Mouse (Mus musculus) limb, embryonic 10.5 days (tissue): ENCODE measurements at regions not wholly inside any gene's neighbourhood (a gene's known extent, or its start where the extent isn't known, plus 50 kb on each side); places are given as distances from the start of the nearest gene placed in this dataset.

Source experiments
- DNase-seq: peaks from one replicate; pipeline ENCODE4 v3.0.0-alpha.2; 2017; ENCODE audit warnings: low spot score
- H3K27ac ChIP-seq: fragments of 300-500 bp; sonication (generic); 2 replicates; pipeline ENCODE4 v1.5.1; 2016; ENCODE audit warnings: mild to moderate bottlenecking
- H3K27me3 ChIP-seq: fragments of 300-500 bp; sonication (generic); 2 replicates; pipeline ENCODE4 v1.6.1; 2016; ENCODE audit warnings: low read depth, mild to moderate bottlenecking; ENCODE audit not compliant: poor library complexity, severe bottlenecking
- H3K36me3 ChIP-seq: fragments of 300-500 bp; sonication (generic); 2 replicates; pipeline ENCODE4 v1.6.1; 2016; ENCODE audit warnings: mild to moderate bottlenecking, moderate library complexity
- H3K4me1 ChIP-seq: fragments of 300-500 bp; sonication (generic); 2 replicates; pipeline ENCODE4 v1.6.1; 2016
- H3K4me3 ChIP-seq: fragments of 300-500 bp; sonication (generic); 2 replicates; pipeline ENCODE4 v1.5.1; 2016; ENCODE audit warnings: mild to moderate bottlenecking, moderate library complexity
- H3K9me3 ChIP-seq: fragments of 300-500 bp; sonication (generic); replicated peaks from 2 replicates; pipeline ENCODE4 v1.6.1; 2016; ENCODE audit warnings: mild to moderate bottlenecking
- WGBS: fragments of 180-500 bp; shearing (Covaris S2); methylation state at CpG from one replicate; pipeline ENCODE4 v1.1.7; 2016; 5-methylcytosine and 5-hydroxymethylcytosine counted together

DNA sequence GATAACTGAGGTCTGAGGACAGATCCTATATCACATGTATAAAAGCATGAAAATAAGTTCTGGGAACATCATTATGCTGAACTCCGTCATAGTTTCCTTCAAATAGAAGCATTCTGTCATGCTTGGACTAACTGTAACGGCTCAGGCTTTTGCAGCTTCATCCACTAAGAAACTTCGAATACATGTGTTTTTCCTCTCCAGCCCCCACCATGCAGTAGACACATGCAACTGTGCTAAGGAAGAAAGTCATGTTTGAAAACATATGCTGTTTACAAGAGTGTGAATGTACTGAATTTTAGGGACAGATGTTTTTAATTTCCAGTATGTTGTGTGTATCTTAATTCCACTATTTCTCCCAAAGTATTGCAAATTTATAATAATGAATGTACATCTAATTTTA is 219.5 kb downstream of the Ptprc start:
- Histone ChIP-seq H3K9me3 (no peaks in the 10 kb centered on the region), H3K27ac (no peak overlapping the region), H3K4me1 (peaks cover 15% of the 10 kb centered on the region), H3K27me3 (no peaks in the 10 kb centered on the region), H3K4me3 (no peak overlapping the region), H3K36me3 (peaks cover 42% of the 10 kb centered on the region)
- DNase-seq, result no peak
- WGBS, result 88% methylated on average over 3 of the region's 3 CpGs

DNA sequence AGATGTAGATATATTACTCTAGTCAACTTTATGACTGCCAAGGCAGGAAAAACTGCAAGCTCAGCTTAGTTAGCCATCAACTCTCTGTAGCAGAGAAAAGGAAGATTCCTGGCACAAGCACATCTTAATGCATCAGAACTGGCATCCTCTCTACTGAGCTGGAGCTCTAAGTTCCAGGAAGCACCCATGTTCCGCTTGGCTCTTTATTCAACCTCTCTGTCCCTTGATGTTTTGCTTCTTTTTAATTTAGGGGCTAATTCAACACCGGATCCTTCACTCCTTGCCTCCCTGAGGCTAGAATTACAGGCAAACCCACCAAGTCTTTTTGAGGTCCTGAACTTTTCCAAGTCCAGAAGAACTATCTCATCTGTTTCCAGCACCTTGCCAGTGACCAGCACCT is 220.4 kb downstream of the Ptprc start:
- Histone ChIP-seq H3K4me3 (no peak overlapping the region), H3K9me3 (no peaks in the 10 kb centered on the region), H3K27me3 (no peaks in the 10 kb centered on the region), H3K36me3 (peaks cover 35% of the 10 kb centered on the region), H3K27ac (no peak overlapping the region), H3K4me1 (peaks cover 15% of the 10 kb centered on the region)
- DNase-seq, result no peak
- 76% methylated on average over 2 of the region's 2 CpGs for WGBS

DNA sequence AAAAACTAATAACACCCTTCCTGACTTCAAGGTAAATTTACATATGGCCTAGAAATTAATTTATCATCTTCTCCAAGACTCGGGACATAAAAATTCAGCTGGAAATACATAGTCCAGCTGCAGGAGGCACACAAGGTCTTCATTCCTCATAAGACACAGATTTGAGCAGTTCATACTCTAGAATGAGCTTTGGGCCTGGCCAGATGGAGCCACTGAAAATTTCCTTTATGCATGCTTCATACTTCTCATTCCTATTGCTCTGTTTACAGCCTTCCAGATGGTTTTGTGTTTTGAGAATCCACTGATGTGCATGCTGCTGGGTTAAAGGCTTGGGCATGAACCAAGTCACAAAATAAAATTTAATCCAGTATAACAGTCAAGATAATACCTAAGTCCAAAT is 222.1 kb downstream of the Ptprc start:
- peaks cover 39% of the 10 kb centered on the region for H3K36me3 ChIP-seq
- 90% methylated on average over 1 of the region's 1 CpGs for WGBS
- no peak overlapping the region for H3K4me3 ChIP-seq
- DNase-seq, result no peak
- H3K4me1 ChIP-seq, result peaks cover 15% of the 10 kb centered on the region
- no peaks in the 10 kb centered on the region for H3K9me3 ChIP-seq
- H3K27ac ChIP-seq, result no peak overlapping the region
- no peaks in the 10 kb centered on the region for H3K27me3 ChIP-seq

DNA sequence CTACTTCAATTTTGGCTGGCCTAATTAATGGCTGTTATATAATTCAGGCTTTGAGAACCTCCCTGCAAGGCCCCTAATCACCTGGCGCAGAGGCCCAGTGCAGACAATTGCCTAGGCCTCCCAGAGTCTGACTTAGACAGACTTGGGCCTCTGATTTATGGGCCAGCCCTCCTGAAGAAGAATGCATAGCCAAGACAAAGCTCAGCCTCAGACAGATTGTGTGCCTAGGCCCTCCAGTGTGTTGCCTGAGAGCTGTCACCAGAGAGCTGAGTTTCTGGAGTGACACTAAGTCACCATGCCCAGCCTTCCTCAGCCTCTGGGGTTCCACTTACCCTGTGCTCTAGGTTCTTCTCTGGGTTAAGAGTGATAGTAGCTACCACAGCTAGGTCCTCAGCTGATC is 222.7 kb downstream of the Ptprc start:
- WGBS, result 56% methylated on average over 1 of the region's 1 CpGs
- H3K36me3 ChIP-seq, result peaks cover 39% of the 10 kb centered on the region

DNA sequence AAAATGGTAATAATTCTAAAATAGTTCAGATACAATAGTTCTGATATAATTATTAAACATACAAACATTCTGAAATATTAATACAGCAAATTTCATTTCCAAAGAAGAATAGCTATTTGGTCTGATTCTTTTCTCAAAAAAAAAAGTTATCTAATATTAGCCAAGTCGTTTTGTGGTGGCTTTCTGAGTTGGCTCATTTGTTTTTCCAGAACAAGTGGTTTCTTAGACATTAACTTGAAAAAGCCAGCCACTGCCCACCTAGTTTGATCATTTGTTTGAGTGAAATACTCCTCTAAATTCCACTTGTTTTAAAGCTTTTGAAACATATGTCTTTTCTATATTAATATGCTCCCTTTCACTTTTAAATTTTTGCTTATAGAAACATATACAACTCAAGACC is 227.6 kb downstream of the Ptprc start:
- Histone ChIP-seq H3K27me3 (no peaks in the 10 kb centered on the region), H3K4me1 (peaks cover 6% of the 10 kb centered on the region), H3K4me3 (no peak overlapping the region), H3K36me3 (peaks cover 56% of the 10 kb centered on the region), H3K9me3 (no peaks in the 10 kb centered on the region), H3K27ac (no peak overlapping the region)
- DNase-seq, result no peak
- whole genome bisulfite sequencing, result 73% methylated on average over 1 of the region's 1 CpGs

More for the DNA sequence above, 222.7 kb downstream of the Ptprc start:
- Histone ChIP-seq H3K4me1 (peaks cover 15% of the 10 kb centered on the region), H3K27ac (peak overlapping the region; percentile 31; the same call in 1 of the 2 replicates), H3K27me3 (no peaks in the 10 kb centered on the region), H3K4me3 (no peak overlapping the region), H3K9me3 (no peaks in the 10 kb centered on the region)
- DNase-seq, result no peak

DNA sequence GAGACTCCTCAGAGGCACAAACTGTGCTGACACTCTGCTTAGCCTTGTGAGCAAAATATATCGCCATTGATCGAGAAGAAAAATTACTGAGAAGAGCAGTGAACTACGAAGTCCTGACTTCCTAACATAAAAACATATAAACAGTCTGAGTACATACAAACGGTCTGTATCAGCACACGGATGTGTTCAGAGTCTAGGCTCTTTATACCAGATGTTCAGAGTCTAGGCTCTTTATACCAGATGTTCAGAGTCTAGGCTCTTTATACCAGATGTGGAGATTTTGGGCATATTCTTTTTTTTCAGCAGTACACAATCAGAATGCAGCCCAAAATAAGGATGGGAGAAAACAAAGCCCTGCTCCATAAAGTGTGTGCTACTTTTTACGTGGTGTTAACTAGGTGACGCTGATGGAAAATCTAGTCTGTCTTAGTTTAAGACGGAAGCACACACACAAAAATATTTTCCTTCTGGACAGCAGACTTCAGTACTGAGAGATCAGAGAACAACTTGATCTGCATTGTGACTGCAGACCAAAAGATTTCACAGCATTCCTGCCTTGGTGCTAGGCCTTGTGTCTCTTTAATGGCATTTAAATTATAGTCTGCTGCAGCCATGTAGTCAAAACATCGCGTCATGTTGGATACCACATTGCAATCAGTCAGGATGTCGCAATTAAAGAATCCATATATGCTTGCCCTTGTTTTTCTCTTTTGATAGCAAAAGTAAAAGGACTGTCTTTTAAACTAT is 233.6 kb downstream of the Ptprc start:
- no peaks in the 10 kb centered on the region for H3K9me3 ChIP-seq
- DNase-seq, result no peak
- H3K27ac ChIP-seq, result no peak overlapping the region
- H3K27me3 ChIP-seq, result no peaks in the 10 kb centered on the region
- 74% methylated on average over 11 of the region's 11 CpGs for WGBS
- no peak overlapping the region for H3K4me3 ChIP-seq
- H3K36me3 ChIP-seq, result peaks cover 69% of the 10 kb centered on the region
- peaks cover 12% of the 10 kb centered on the region for H3K4me1 ChIP-seq

DNA sequence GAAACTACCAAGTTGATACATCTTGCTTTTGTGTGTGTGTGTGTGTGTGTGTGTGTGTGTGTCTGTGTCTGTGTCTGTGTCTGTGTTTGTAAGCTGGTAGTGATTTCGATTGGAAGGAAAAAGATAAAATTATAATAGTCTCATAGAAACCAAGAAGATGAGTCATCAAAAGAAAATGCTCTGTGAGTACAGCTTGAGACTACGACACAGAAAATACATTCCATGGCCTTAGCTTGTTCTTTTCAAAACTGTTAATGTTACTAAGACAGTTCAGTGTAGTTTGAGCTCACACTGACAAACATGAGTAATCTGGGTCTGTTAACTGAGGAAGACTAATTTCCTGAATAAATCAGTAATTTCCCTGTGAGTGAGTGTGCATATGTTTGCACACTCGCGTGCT is 239.8 kb downstream of the Ptprc start:
- H3K36me3 ChIP-seq, result peaks cover 78% of the 10 kb centered on the region
- H3K27me3 ChIP-seq, result no peaks in the 10 kb centered on the region
- no peak for DNase-seq
- peaks cover 10% of the 10 kb centered on the region for H3K4me1 ChIP-seq
- H3K27ac ChIP-seq, result no peak overlapping the region
- WGBS, result 87% methylated on average over 4 of the region's 4 CpGs
- H3K9me3 ChIP-seq, result no peaks in the 10 kb centered on the region
- no peak overlapping the region for H3K4me3 ChIP-seq

DNA sequence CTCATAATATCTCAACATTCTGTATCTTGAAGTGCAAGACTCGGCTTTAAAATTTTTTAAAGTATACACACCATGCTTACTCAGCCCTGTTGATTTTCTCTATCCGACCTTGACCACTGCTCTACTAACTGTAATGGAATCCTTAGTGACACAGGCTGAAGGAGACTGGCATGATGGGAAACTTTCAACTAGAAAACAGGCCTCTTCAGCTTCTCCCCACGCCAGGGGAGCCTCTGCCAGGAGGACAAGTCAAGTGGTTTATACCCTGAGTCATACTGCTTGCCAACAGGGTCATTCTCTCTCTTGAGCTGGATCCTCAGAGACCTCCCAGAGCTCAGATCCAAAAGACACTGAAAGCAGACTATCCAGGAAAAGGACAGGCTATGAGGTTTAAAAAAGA is 245.7 kb downstream of the Ptprc start:
- no peak for DNase-seq
- Histone ChIP-seq H3K4me3 (no peak overlapping the region), H3K36me3 (peaks cover 63% of the 10 kb centered on the region), H3K27me3 (no peaks in the 10 kb centered on the region), H3K27ac (no peak overlapping the region), H3K4me1 (peaks cover 22% of the 10 kb centered on the region), H3K9me3 (no peaks in the 10 kb centered on the region)
- WGBS, result 90% methylated on average over 3 of the region's 3 CpGs

DNA sequence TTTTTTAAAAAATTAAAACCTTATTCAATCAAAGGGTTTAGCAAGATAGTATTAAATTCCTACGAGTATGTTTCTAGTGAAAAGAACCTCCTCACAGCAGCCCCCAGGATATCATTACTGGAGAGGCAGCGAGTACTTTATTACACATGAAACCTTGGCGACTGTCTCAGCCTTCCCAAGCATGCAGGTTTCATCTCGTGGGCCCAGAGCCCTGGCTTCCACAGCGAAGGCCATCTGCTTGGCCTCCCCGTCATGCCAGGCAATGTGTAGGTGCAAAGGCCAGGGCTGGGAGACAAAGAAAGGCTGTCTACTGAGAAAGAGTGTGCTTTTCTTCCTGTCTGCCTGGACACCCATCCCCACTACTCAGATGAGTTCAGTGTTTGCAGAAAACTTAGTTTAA is 247.0 kb downstream of the Ptprc start:
- Histone ChIP-seq H3K27me3 (no peaks in the 10 kb centered on the region), H3K4me3 (no peak overlapping the region), H3K36me3 (peaks cover 62% of the 10 kb centered on the region), H3K27ac (peak overlapping the region; percentile 65), H3K9me3 (no peaks in the 10 kb centered on the region), H3K4me1 (peaks cover 22% of the 10 kb centered on the region)
- DNase-seq, result no peak
- 46% methylated on average over 6 of the region's 6 CpGs for WGBS

DNA sequence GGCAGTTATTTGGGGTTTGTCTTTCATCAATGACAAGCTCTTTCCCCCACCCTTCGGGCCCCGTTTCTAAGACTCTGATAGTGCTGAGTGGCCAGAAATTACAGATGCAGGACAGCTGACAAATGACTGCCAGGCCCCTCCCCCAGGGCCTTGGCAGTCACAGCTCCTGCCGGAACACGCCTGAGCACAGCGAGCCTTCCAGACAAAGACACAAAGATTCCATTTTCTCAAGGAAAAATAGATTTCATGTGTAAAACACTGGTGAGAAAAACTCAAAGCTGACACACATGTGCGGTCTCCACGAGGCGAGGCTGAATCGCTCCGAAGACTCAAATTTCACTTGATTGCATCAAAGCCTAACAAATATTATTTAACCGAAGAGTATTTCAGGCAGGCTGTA is 247.6 kb downstream of the Ptprc start:
- no peaks in the 10 kb centered on the region for H3K27me3 ChIP-seq
- peaks cover 22% of the 10 kb centered on the region for H3K4me1 ChIP-seq
- H3K27ac ChIP-seq, result peak overlapping the region; percentile 65
- peak; percentile 64 for DNase-seq
- no peak overlapping the region for H3K4me3 ChIP-seq
- WGBS, result 40% methylated on average over 11 of the region's 11 CpGs
- no peaks in the 10 kb centered on the region for H3K9me3 ChIP-seq
- H3K36me3 ChIP-seq, result peaks cover 56% of the 10 kb centered on the region

DNA sequence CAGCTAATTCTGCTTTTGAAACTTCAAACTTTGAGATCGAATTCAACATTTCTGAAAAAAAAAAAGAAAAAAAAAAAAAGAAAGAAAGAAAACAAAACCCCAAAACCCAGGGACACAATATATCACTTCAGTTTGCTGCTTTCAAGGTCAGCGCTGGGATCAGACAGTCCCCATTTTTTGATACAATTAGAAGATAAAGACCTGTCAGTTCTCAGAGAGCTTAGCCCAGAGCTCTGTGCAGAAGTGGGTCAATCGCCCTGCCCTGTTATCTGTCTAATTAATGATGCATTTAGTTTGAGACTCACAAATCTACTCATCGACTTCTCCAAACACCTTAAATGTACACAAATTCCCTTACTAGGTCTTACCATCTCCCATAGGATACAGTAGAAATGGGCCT is 249.2 kb downstream of the Ptprc start:
- H3K4me1 ChIP-seq, result peaks cover 22% of the 10 kb centered on the region
- no peaks in the 10 kb centered on the region for H3K9me3 ChIP-seq
- H3K27me3 ChIP-seq, result no peaks in the 10 kb centered on the region
- H3K27ac ChIP-seq, result no peak overlapping the region
- no peak overlapping the region for H3K4me3 ChIP-seq
- H3K36me3 ChIP-seq, result peaks cover 52% of the 10 kb centered on the region
- 86% methylated on average over 4 of the region's 4 CpGs for WGBS
- no peak for DNase-seq

DNA sequence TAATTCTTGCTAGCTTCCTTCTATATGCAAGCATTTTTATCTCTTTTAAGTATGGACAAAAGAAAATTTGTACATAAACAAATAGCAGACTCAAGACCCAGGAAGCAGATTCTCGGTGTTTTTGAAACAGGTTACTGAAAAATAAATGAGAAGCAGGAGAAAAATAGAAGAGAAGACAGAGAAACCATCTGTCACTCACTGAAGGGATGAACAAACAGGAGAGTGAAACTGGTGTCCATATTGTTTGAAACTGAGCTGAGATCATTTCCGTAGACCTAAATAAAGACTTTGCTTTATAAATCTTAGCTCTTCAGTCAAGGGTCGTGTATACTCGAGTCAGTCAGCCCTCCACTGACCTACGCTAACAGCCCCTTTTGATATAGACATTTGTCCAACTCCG is 251.4 kb downstream of the Ptprc start:
- H3K4me3 ChIP-seq, result no peak overlapping the region
- H3K9me3 ChIP-seq, result no peaks in the 10 kb centered on the region
- peaks cover 46% of the 10 kb centered on the region for H3K36me3 ChIP-seq
- H3K27me3 ChIP-seq, result no peaks in the 10 kb centered on the region
- H3K4me1 ChIP-seq, result peaks cover 22% of the 10 kb centered on the region
- 90% methylated on average over 6 of the region's 6 CpGs for WGBS
- no peak overlapping the region for H3K27ac ChIP-seq
- no peak for DNase-seq

DNA sequence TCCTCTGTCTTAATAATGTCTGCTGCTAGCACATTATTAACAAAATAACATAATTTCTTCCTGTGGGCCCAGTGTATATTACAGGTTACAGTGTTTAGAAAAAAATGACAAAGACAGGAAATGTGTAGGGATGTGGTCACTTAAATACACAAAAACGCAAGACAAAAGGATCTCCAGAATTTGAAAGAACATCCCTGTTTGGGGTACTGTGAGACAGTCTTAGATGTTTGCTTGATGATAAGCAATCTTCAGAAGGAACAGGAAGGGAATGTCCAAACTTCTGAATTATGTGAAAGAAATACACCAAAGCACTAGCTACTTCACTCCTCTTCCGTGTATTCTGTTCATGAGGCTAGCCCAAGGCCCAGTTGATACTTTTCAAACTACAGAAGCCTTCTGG is 251.8 kb downstream of the Ptprc start:
- WGBS, result 87% methylated on average over 2 of the region's 2 CpGs
- H3K9me3 ChIP-seq, result no peaks in the 10 kb centered on the region
- H3K4me1 ChIP-seq, result peaks cover 21% of the 10 kb centered on the region

DNA sequence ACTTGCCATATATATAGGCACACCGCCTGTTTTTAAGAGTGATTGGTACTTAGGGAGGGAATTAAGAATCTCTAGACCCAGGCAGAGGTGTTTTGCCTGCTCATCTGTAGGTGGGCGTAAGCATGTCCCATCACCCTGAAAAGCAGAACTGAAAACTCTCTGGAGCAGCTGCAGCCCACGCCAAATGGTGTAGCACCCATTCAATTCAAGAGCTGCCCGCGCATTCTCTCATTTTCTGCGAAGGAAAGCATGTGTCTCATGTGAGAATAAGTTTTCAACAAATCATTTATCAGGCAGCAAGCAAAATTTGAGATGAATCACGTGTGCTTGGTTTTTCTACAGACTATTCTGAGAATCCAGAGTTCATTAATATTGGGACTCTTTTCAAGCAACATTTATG is 252.7 kb downstream of the Ptprc start:
- WGBS, result 94% methylated on average over 7 of the region's 7 CpGs
- H3K9me3 ChIP-seq, result no peaks in the 10 kb centered on the region
- peaks cover 12% of the 10 kb centered on the region for H3K4me1 ChIP-seq
- H3K36me3 ChIP-seq, result peaks cover 57% of the 10 kb centered on the region
- H3K27ac ChIP-seq, result no peak overlapping the region
- no peak overlapping the region for H3K4me3 ChIP-seq
- no peak for DNase-seq
- no peaks in the 10 kb centered on the region for H3K27me3 ChIP-seq

More for the DNA sequence above, 251.8 kb downstream of the Ptprc start:
- H3K27ac ChIP-seq, result no peak overlapping the region
- H3K4me3 ChIP-seq, result no peak overlapping the region
- no peaks in the 10 kb centered on the region for H3K27me3 ChIP-seq
- DNase-seq, result no peak
- H3K36me3 ChIP-seq, result peaks cover 48% of the 10 kb centered on the region
